In genomic region chr2:164805332-164805718, GRCm38 (mm10) we compare ENCODE assay signal across 8 mouse cellular contexts. TPM values are rescaled to one million over a fixed set of nuclear protein-coding genes. Genes with fewer than 3 reads are reported as not detected.
DNase-seq lines count a peak whose midpoint lies in the region; ATAC-seq and TF ChIP-seq lines count a peak whose summit lies in the region.

No protein-coding gene starts in this region.

- H3K4me1 ChIP-seq in spleen, adult 2 months (ENCODE audit: control insufficient read depth, insufficient read depth, insufficient read length) = peaks cover 8% of the 10 kb centered on the region; the same call in 1 of the 2 replicates
- H3K4me1 ChIP-seq in forebrain, embryonic 11.5 days (replicated peaks; ENCODE audit: control insufficient read depth, insufficient read depth, low read length) = peaks cover 5% of the 10 kb centered on the region; the same call in 1 of the 2 replicates
- H3K4me1 ChIP-seq in liver, embryonic 11.5 days (replicated peaks; ENCODE audit: control insufficient read depth, insufficient read depth, low read length) = peaks cover 12% of the 10 kb centered on the region
- peaks cover 16% of the 10 kb centered on the region for H3K4me1 ChIP-seq in stomach, embryonic 16.5 days (ENCODE audit: control insufficient read depth, insufficient read depth, low read length)

- no peak for DNase-seq in spleen, adult 2 months (ENCODE audit: low read depth in 1 of 2, low spot score in 2 of 2)
- no peak for DNase-seq in spleen, postnatal 10 days (ENCODE audit: low spot score in 2 of 2)
- DNase-seq in forebrain, embryonic 11.5 days (ENCODE audit: low spot score) = peak; percentile 73
- DNase-seq in liver, embryonic 11.5 days (ENCODE audit: low spot score) = no peak
- no peak for DNase-seq in spleen, adult 18-20 months
- no peak for DNase-seq in spleen, postnatal 4 days (ENCODE audit: low spot score in 2 of 2)
- DNase-seq in natural killer cell, adult 2 months (ENCODE audit: low spot score in 2 of 2) = no peak

- peak overlapping the region; percentile 71 for H3K9ac ChIP-seq in forebrain, embryonic 11.5 days (ENCODE audit: low read length)
- peak overlapping the region; percentile 80 for H3K9ac ChIP-seq in liver, embryonic 11.5 days (ENCODE audit: low read depth, low read length)
- peak overlapping the region; percentile 80 for H3K9ac ChIP-seq in stomach, embryonic 16.5 days (ENCODE audit: low read length)

- no peaks in the 10 kb centered on the region for H3K27me3 ChIP-seq in spleen, adult 2 months (ENCODE audit: control insufficient read depth, insufficient read depth, low read length)
- H3K27me3 ChIP-seq in forebrain, embryonic 11.5 days (ENCODE audit: control insufficient read depth, insufficient read depth, low read length) = no peaks in the 10 kb centered on the region
- no peaks in the 10 kb centered on the region for H3K27me3 ChIP-seq in liver, embryonic 11.5 days (replicated peaks; ENCODE audit: control insufficient read depth, insufficient read depth, low read length)
- no peaks in the 10 kb centered on the region for H3K27me3 ChIP-seq in stomach, embryonic 16.5 days (ENCODE audit: control insufficient read depth, insufficient read depth, low read length)

- no peak for TF ChIP-seq POLR2A in spleen, adult 2 months (IDR thresholded peaks at IDR 0.05; ENCODE audit: low read depth, low read length)

- peak overlapping the region; percentile 64 for H3K4me2 ChIP-seq in forebrain, embryonic 11.5 days (ENCODE audit: low read depth, low read length, severe bottlenecking)
- H3K4me2 ChIP-seq in liver, embryonic 11.5 days = peak overlapping the region; percentile 78
- peak overlapping the region; percentile 74 for H3K4me2 ChIP-seq in stomach, embryonic 16.5 days (ENCODE audit: low read depth, low read length)

- H3K9me3 ChIP-seq in forebrain, embryonic 11.5 days (ENCODE audit: control insufficient read depth, low read length) = no peaks in the 10 kb centered on the region
- H3K9me3 ChIP-seq in liver, embryonic 11.5 days (ENCODE audit: control insufficient read depth, low read length) = no peaks in the 10 kb centered on the region
- no peaks in the 10 kb centered on the region for H3K9me3 ChIP-seq in stomach, embryonic 16.5 days (replicated peaks; ENCODE audit: control insufficient read depth, low read length)

- ATAC-seq in forebrain, embryonic 11.5 days (replicated peaks; ENCODE audit: low FRiP score) = peak; percentile 57
- peak; percentile 75 for ATAC-seq in liver, embryonic 11.5 days (replicated peaks; ENCODE audit: low FRiP score)
- ATAC-seq in stomach, embryonic 16.5 days (ENCODE audit: insufficient read depth, low FRiP score) = peak; percentile 24

- H3K36me3 ChIP-seq in spleen, adult 2 months (ENCODE audit: control insufficient read depth, insufficient read depth, low read length) = peaks cover 3% of the 10 kb centered on the region
- no peaks in the 10 kb centered on the region; the same call in 1 of the 2 replicates for H3K36me3 ChIP-seq in forebrain, embryonic 11.5 days (ENCODE audit: control insufficient read depth, insufficient read depth, low read length)
- H3K36me3 ChIP-seq in liver, embryonic 11.5 days (ENCODE audit: control insufficient read depth, insufficient read depth, low read length) = peaks cover 7% of the 10 kb centered on the region; the same call in 1 of the 2 replicates
- H3K36me3 ChIP-seq in stomach, embryonic 16.5 days (ENCODE audit: control insufficient read depth, insufficient read depth, low read length) = 0 out of 2 replicates have a peak, but pooled peaks cover 4% of the 10 kb centered on the region

- 2% methylated on average over 21 of the region's 21 CpGs for WGBS in spleen, adult 2 months
- 3% methylated on average over 21 of the region's 21 CpGs for WGBS in forebrain, embryonic 11.5 days
- under 1% methylated on average over 21 of the region's 21 CpGs for WGBS in liver, embryonic 11.5 days
- under 1% methylated on average over 21 of the region's 21 CpGs for WGBS in stomach, embryonic 16.5 days

- H3K4me3 ChIP-seq in spleen, adult 2 months (ENCODE audit: extremely low read depth, insufficient read depth, insufficient read length) = peak overlapping the region; percentile 73
- H3K4me3 ChIP-seq in forebrain, embryonic 11.5 days (ENCODE audit: low read depth, low read length) = peak overlapping the region; percentile 80
- peak overlapping the region; percentile 90 for H3K4me3 ChIP-seq in liver, embryonic 11.5 days (ENCODE audit: low read depth, low read length)
- peak overlapping the region; percentile 96 for H3K4me3 ChIP-seq in stomach, embryonic 16.5 days (replicated peaks; ENCODE audit: low read length)

- peak overlapping the region; percentile 89 for H3K27ac ChIP-seq in spleen, adult 2 months (ENCODE audit: insufficient read depth, low read length)
- H3K27ac ChIP-seq in forebrain, embryonic 11.5 days (ENCODE audit: low read depth, low read length) = no peak overlapping the region
- H3K27ac ChIP-seq in liver, embryonic 11.5 days (ENCODE audit: low read depth, low read length) = peak overlapping the region; percentile 81
- peak overlapping the region; percentile 89 for H3K27ac ChIP-seq in stomach, embryonic 16.5 days (ENCODE audit: low read length)

- TF ChIP-seq CTCF in spleen, adult 2 months (IDR thresholded peaks at IDR 0.05; ENCODE audit: extremely low read depth, insufficient read depth, insufficient read length, insufficient replicate concordance) = no peak

RNA-seq across cellular contexts. Expression of gene Zswim3, which starts 0.4 kb away (rescaled TPM):
- polyA plus RNA-seq in spleen, adult 2 months (2012; rRNA removed) = 2.5 and 3.0 TPM in 2 replicates
- 10.1 and 10.2 TPM in 2 replicates for polyA plus RNA-seq in forebrain, embryonic 11.5 days (2014; fragmentation: Nextera tagmentation; extraction: Ambion mirVana)
- polyA plus RNA-seq in liver, embryonic 11.5 days (2014; fragmentation: Nextera tagmentation; extraction: Ambion mirVana) = 7.3 and 8.7 TPM in 2 replicates
- polyA plus RNA-seq in stomach, embryonic 16.5 days (2015; fragmentation: Nextera tagmentation; extraction: Ambion mirVana) = 8.8 TPM in 2 replicates

RNA-seq across cellular contexts. Expression of gene Acot8, which starts 0.6 kb away (rescaled TPM):
- polyA plus RNA-seq in spleen, adult 2 months (2012; rRNA removed) = 44.9 and 54.1 TPM in 2 replicates
- 14.1 and 15.0 TPM in 2 replicates for polyA plus RNA-seq in forebrain, embryonic 11.5 days (2014; fragmentation: Nextera tagmentation; extraction: Ambion mirVana)
- polyA plus RNA-seq in liver, embryonic 11.5 days (2014; fragmentation: Nextera tagmentation; extraction: Ambion mirVana) = 23.2 and 23.6 TPM in 2 replicates
- polyA plus RNA-seq in stomach, embryonic 16.5 days (2015; fragmentation: Nextera tagmentation; extraction: Ambion mirVana) = 23.8 and 23.9 TPM in 2 replicates

RNA-seq across cellular contexts. Expression of gene Zswim1, which starts 17.2 kb away (rescaled TPM):
- 7.7 and 9.3 TPM in 2 replicates for polyA plus RNA-seq in spleen, adult 2 months (2012; rRNA removed)
- 26.4 and 29.9 TPM in 2 replicates for polyA plus RNA-seq in forebrain, embryonic 11.5 days (2014; fragmentation: Nextera tagmentation; extraction: Ambion mirVana)
- 13.7 and 15.6 TPM in 2 replicates for polyA plus RNA-seq in liver, embryonic 11.5 days (2014; fragmentation: Nextera tagmentation; extraction: Ambion mirVana)
- 15.6 and 16.5 TPM in 2 replicates for polyA plus RNA-seq in stomach, embryonic 16.5 days (2015; fragmentation: Nextera tagmentation; extraction: Ambion mirVana)

RNA-seq across cellular contexts. Expression of gene Snx21, which starts 19.7 kb away (rescaled TPM):
- polyA plus RNA-seq in spleen, adult 2 months (2012; rRNA removed) = 9.5 and 12.9 TPM in 2 replicates
- polyA plus RNA-seq in forebrain, embryonic 11.5 days (2014; fragmentation: Nextera tagmentation; extraction: Ambion mirVana) = 13.1 and 13.2 TPM in 2 replicates
- 8.3 and 8.4 TPM in 2 replicates for polyA plus RNA-seq in liver, embryonic 11.5 days (2014; fragmentation: Nextera tagmentation; extraction: Ambion mirVana)
- 26.3 and 26.5 TPM in 2 replicates for polyA plus RNA-seq in stomach, embryonic 16.5 days (2015; fragmentation: Nextera tagmentation; extraction: Ambion mirVana)

RNA-seq across cellular contexts. Expression of gene Spata25, which starts 23.0 kb away (rescaled TPM):
- 0.16 and 0.40 TPM in 2 replicates for polyA plus RNA-seq in spleen, adult 2 months (2012; rRNA removed)
- not detected in 2 replicates for polyA plus RNA-seq in forebrain, embryonic 11.5 days (2014; fragmentation: Nextera tagmentation; extraction: Ambion mirVana)
- polyA plus RNA-seq in liver, embryonic 11.5 days (2014; fragmentation: Nextera tagmentation; extraction: Ambion mirVana) = not detected in 2 replicates
- polyA plus RNA-seq in stomach, embryonic 16.5 days (2015; fragmentation: Nextera tagmentation; extraction: Ambion mirVana) = not detected in 2 replicates

Comparison
In these comparisons a context has a peak if more than half of its experiments do, and no peak if none do; other contexts are left out.
1. ATAC-seq: peak in every context shown above with its lines; median percentile 75 in liver, embryonic 11.5 days; 57 in forebrain, embryonic 11.5 days; 24 in stomach, embryonic 16.5 days.